Mouse (Mus musculus) frontal cortex, adult (tissue): Measurements from ENCODE around the gene Fer.

Source experiments
- ATAC-seq: cut with Nextera tagmentation; 2 replicates; pipeline ENCODE4 v1.9.2; 2017; ENCODE audit warnings: mild to moderate bottlenecking, moderate library complexity, mixed read lengths; ENCODE audit not compliant: low TSS enrichment

Gene Fer

DNA sequence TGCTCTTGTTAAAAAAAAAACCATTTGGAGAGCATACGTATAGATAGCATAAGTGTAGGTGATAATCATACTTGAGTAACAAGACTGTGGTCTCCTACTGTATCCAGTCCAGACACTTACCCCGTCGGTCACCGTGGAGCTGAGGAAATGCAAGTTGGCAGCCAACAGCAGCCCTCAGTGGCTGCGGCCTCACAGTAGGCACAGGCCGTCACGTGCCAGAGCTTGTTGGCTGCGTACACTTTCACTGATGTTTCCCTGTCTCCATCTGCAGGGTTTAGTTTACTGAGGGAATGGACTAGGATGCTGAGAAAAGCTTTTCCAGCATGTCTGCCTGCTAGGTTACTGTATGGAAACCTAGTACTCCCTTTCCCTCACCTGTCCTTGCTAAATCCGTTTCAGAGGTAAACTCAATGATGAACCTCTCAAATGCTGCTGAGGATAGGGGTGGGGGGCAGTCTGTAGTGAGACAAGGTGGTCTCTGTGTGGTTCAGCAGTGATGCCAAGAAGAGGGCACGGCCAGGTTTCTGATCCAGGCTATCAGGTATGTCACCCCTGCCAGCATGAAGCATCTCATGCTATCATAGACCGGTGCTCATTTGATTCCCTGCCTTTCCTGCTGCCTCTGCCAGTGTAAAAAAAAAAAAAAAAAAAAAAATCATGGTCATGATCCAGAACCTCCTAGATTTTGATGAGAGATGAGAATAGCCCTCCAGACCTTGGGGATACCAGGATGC lies 224.2 kb downstream of the Fer start:
- peak; percentile 56 for ATAC-seq

DNA sequence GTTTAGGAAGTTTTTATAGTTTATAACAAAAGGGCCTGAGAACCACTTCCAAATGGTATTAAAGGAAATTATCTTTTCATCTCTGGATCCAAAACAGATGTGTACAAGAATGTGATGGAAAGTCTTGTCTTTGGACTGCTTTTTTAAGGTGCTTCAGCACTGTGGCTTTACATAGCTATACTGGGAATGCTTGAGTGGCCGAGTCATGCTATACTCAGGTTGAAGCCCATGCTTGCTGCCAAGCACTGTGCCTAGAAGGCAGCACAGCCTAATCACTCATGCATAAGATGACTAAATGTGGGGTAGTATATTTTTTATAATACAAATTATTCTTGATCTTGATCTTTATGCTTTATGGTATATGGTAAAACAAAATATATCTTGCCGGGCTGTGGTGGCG lies 225.0 kb downstream of the Fer start:
- no peak for ATAC-seq

- ATAC-seq, result peak; percentile 74
Measured at GRCm38 (mm10) chr17:64093716-64094115, 230.9 kb downstream of the Fer start.

DNA sequence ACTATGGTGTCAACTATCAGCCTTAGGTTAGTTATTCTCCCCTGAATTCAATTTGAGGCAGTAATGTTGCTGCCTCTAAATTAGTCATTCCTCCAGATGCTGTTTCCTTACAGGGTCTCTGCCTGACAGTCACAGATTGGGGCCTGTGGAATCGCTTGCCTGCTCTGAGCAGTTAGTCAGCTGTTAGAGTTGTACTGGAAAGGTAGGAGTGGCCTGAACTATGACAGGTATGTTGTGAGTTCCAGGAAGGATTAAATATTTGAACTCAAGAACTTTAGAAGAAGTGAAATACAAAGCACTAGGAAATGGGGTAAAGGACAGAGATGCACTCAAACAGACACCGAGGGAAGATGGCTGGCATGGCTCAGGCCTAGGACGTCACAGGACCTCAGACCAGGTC lies 233.9 kb downstream of the Fer start:
- no peak for ATAC-seq

DNA sequence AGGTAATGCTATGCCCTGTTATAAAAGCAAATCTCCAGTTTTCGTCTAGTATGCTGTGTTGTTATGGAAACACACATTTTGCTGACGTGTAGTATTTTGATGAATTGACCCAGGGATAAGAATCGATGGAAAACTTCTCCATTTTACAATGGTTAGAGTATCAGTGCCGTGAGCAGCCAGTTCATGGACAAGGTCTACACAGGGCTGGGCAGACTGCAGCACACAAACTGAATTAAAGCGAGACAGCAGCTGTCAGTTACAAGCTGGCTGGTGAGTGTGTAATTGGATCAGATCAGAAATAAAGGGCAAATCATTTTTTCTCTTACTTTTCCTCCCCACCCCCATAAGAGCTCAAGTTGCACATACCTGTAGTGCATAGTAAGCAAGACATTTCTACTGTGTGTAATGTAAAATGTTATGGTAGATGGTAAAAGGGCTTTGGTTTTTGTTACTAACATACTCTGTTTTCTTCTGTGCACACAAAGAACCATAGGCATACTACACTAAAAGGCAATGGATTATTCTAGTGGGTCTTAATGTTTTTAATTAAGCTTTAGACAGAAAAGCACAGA lies 235.0 kb downstream of the Fer start:
- ATAC-seq, result no peak

GRCm38 (mm10) chr17:64099395-64100171 lies 236.7 kb downstream of the Fer start:
- ATAC-seq, result no peak

- no peak for ATAC-seq
Measured at GRCm38 (mm10) chr17:64100172-64100510, 237.3 kb downstream of the Fer start.

GRCm38 (mm10) chr17:64108773-64109172 lies 245.9 kb downstream of the Fer start:
- ATAC-seq, result no peak

GRCm38 (mm10) chr17:64109871-64110270 lies 247.0 kb downstream of the Fer start:
- ATAC-seq, result no peak

- ATAC-seq, result no peak
Measured at GRCm38 (mm10) chr17:64113625-64114024, 250.8 kb downstream of the Fer start.

GRCm38 (mm10) chr17:64116762-64117161 lies 253.9 kb downstream of the Fer start:
- ATAC-seq, result no peak

DNA sequence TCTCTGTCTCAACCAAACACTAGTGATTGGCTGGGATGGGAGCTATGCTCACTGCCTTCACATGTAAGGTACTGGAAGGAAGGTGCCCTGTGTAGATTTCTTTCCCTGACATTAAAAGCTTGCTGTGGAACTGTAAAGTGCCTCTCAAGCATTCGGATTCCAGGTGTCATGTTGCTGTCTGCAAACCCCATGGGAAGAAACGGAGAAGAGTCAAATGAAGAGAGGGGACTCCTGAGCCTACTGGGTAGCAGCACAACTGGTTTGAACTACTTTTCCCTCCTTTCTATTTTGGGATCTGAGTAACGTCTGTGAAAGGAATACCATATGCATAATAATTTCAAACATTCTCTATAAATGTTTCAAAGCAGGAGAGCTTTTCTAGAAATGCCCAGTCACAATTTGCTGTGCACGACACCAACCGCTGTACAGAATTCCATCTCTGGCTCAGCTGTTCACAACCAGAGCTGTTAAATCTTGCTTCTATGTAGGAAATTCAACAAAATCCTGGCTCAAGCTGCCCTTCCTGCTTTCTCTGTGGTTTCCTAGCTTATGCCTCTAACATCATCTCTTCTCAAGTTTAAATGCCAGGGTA lies 256.9 kb downstream of the Fer start:
- peak; percentile 80 for ATAC-seq

GRCm38 (mm10) chr17:64122556-64122955 lies 259.7 kb downstream of the Fer start:
- no peak for ATAC-seq

- no peak for ATAC-seq
Measured at GRCm38 (mm10) chr17:64123732-64124131, 260.9 kb downstream of the Fer start.

DNA sequence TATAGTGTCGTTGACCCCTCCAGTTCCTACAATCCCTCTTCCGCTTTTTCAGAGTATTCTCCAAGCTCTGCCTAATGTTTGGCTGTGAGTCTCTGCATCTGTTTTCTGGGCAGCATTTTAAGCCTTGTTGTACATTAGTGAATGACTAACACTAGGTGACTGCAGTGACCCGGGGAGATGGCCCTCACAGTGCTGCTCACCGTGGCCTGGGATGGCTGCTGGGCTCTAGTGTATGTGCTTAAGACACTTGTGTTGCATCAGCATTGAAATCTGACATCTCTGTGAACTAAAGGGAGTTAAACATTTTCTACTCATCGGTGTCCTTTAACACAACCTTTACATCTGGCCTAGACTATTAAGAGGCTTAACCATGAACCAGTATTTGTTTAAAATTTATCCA lies 264.0 kb downstream of the Fer start:
- ATAC-seq, result no peak

DNA sequence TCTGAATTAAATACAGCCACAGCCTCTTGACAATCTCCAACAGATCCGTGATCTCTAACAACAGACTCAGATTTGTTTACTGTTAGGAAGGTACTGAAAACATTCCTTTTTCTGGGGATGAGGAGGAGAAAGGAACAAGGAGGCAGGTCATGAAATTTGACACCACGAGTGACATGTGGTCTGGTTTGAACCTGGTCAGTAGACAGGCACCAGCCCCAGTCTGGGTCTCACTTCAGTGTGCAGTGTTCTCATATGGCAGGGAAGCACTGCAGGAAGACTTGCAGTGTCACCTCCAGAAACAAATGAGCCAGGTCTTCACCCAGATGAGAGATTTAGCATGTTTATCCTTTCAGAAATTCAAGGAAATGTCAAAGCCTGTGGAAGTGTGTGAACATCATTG lies 266.9 kb downstream of the Fer start:
- ATAC-seq, result 0 out of 2 replicates have a peak, but pooled peaks have one; percentile 3

DNA sequence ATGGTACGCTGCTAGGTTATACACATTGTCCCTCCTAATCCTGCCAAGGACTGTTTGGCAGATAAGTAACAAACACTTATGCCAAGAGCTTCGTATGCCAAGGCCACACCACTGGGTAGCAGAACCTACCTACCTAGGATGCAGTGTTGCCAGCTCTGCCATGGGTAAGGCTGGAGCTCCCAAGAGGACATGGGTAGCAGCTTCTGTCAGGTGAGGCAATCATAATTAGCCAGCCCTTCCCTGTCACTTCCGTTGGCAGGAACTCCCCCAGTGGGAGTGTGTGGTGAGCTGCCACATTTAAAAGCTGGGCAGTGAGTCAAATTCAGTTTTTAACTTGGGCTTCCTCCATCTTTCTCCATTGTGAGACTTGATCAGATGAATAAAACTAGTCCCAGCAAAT lies 267.5 kb downstream of the Fer start:
- ATAC-seq, result peak; percentile 97

DNA sequence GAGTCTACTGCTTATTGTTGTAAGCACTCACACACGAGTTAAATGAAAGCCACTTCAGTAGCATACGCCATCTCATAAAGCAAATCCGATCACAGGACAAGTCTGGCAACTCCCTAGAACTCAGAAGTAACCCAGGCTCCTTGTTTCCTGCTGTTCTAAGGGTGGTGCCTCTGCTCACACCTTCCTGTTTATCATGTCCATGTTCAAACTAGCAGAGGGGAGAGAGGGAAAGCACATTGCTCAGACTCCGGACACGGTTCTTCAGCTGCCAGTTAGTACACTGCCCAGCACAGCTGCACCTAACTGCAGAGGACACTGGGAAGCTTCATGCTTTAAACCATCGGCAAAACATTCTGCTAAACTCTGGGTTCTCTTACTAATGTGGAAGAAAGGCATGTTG lies 269.3 kb downstream of the Fer start:
- no peak for ATAC-seq

DNA sequence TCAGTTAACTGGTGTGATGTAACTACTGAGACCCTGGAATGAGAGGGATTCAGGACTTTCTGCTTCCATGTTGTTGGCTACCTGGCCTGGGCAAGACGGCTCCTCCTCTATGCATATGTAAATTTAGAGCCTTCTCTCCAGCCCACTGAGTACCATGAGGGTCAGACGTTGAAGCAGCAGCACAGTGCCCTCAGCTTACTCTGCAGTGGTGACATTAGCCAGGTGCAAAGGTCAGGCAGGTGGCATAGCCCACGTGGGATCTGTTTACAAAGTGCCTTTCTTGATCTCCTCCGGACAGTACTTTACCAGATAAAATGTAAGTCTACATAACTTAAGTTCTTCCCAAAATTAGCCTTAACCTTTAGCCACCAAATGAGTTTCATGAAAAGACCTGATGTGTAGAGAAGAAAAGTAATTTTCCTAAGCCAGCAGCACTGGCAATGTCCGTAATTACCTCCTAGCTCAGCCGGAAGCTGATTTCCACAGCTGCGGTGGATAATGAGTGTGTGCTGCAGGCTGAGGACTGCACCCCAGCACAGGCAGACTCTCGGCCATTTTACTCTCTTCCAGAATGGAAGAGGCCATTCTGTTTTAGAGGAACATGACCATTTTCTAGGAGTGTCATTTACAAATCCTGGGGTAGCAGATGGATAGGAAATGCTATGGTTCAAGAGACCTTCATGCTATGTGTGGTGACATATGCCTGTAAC lies 273.2 kb downstream of the Fer start:
- ATAC-seq, result no peak

DNA sequence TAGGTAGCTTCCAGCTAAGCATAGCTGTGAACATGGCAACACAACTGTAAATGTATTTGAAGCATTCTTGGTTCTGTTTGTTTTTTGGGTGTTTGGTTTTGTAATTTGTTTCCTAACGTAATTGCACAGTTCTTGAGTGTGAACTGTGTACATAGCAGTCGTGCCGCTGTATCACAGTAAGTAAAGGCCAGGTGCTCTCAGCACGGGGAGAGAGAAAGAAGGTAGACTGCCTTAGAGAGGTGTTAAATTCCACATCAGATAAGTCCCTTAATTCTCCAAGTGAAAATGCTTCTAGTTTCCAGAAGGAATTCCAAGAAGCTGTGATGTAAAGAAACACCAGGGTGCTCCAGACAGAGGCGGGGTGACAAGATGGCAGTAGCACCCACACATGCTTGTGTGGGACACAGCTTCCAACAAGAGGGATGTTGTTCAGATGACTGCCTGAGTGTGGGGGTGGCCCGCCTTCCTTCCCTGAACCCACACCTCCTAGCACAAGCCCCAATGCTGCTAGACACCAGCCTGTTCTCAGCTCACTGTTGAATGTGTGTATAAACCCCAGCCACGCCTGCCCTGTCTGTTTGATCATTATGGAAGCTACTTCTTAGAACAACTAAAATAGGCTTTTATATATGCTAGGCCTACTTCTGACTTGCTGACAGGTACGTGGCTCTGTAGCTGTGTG lies 275.3 kb downstream of the Fer start:
- ATAC-seq, result peak; percentile 60

DNA sequence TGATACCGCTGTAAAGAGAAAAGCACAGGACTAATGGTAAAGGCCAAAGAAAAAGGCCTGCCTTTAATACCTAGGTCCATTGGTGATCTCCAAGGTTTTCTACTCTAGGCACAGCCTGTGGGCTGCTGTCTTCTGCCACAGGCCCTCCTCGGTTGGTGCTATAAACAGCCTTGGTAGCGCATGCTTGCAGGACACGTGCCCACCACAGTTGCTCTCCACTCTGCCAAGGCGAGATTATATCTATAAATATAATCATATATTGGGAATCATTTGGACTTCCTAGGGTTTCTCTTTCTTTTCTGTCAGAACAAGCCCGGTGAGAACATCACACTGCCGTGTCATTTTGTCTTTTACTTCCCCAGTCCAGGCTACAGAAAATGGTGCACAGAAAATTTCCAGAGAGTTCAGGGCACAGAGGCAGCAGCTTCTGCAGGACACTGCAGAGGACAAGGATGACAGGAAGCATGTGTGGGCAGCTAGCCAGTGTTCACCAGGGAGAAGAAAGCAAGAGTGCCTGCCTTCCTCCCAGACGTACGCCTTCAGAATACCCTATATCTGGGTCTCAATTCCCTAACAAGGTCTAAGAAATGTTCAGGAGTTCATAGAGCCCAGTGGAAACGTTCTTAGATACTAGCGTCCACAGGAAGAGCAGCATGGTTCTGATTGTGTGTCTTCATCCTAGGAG lies 276.5 kb downstream of the Fer start:
- peak; percentile 28 for ATAC-seq
